Mouse (Mus musculus): ENCODE measurements around the gene Rps6ka1.

GRCm38 (mm10) chr4:133897431-133897891 is 9.9 kb upstream of the Rps6ka1 start:
- TF ChIP-seq CTCF (IDR thresholded peaks at IDR 0.05; ENCODE audit: low read depth) (no peak), EP300 (IDR thresholded peaks at IDR 0.05; ENCODE audit: low read depth) (no peak)

All from heart, postnatal 0 days (tissue).